Mouse (Mus musculus): ENCODE data around the gene Snx4.
"Not testable (repeated sequence)": the region's sequence is repeated elsewhere in the genome, so short reads cannot be mapped to it uniquely, and the experiment has no call there.

Snx4 gene

GRCm38 (mm10) chr16:33251194-33252051 lies at the start of gene Snx4:
Gene Snx4 (plus strand): TSS chr16:33251442.
- in situ Hi-C loops (cut with MboI, MseI): no loop called here

GRCm38 (mm10) chr16:33210812-33211211 lies 40.4 kb upstream of the Snx4 start:
- in situ Hi-C loops (cut with MboI, MseI): no loop called here

GRCm38 (mm10) chr16:33216313-33217003 lies 34.8 kb upstream of the Snx4 start:
- in situ Hi-C loops (cut with MboI, MseI): no loop called here

- in situ Hi-C loops (cut with MboI, MseI): not testable (repeated sequence)
These were observed 33.6 kb upstream of the Snx4 start for GRCm38 (mm10) chr16:33217553-33218085.

GRCm38 (mm10) chr16:33222482-33222881 lies 28.8 kb upstream of the Snx4 start:
- in situ Hi-C loops (cut with MboI, MseI): no loop called here

- in situ Hi-C loops (cut with MboI, MseI): no loop called here
These were observed 26.9 kb upstream of the Snx4 start for GRCm38 (mm10) chr16:33224381-33224780.

- in situ Hi-C loops (cut with MboI, MseI): no loop called here
These were observed 17.1 kb upstream of the Snx4 start for GRCm38 (mm10) chr16:33234128-33234527.

- in situ Hi-C loops (cut with MboI, MseI): no loop called here
These were observed 15.1 kb upstream of the Snx4 start for GRCm38 (mm10) chr16:33236151-33236550.

GRCm38 (mm10) chr16:33239305-33239704 lies 11.9 kb upstream of the Snx4 start:
- in situ Hi-C loops (cut with MboI, MseI): no loop called here

GRCm38 (mm10) chr16:33242046-33242445 lies 9.2 kb upstream of the Snx4 start:
- in situ Hi-C loops (cut with MboI, MseI): no loop called here

GRCm38 (mm10) chr16:33244136-33244691 lies 7.0 kb upstream of the Snx4 start:
- in situ Hi-C loops (cut with MboI, MseI): no loop called here

GRCm38 (mm10) chr16:33244933-33245470 lies 6.2 kb upstream of the Snx4 start:
- in situ Hi-C loops (cut with MboI, MseI): no loop called here

GRCm38 (mm10) chr16:33246526-33246925 lies 4.7 kb upstream of the Snx4 start:
- in situ Hi-C loops (cut with MboI, MseI): no loop called here

GRCm38 (mm10) chr16:33247006-33247405 lies 4.2 kb upstream of the Snx4 start:
- in situ Hi-C loops (cut with MboI, MseI): no loop called here

GRCm38 (mm10) chr16:33250651-33251120 lies 556 bp upstream of the Snx4 start:
- in situ Hi-C loops (cut with MboI, MseI): no loop called here

- in situ Hi-C loops (cut with MboI, MseI): no loop called here
These were observed 4.4 kb downstream of the Snx4 start for GRCm38 (mm10) chr16:33255601-33256000.

GRCm38 (mm10) chr16:33258530-33258929 lies 7.3 kb downstream of the Snx4 start:
- in situ Hi-C loops (cut with MboI, MseI): no loop called here

- in situ Hi-C loops (cut with MboI, MseI): no loop called here
These were observed 8.6 kb downstream of the Snx4 start for GRCm38 (mm10) chr16:33259824-33260223.

GRCm38 (mm10) chr16:33260825-33261224 lies 9.6 kb downstream of the Snx4 start:
- in situ Hi-C loops (cut with MboI, MseI): no loop called here

GRCm38 (mm10) chr16:33261584-33262061 lies 10.4 kb downstream of the Snx4 start:
- in situ Hi-C loops (cut with MboI, MseI): no loop called here

- in situ Hi-C loops (cut with MboI, MseI): no loop called here
These were observed 10.9 kb downstream of the Snx4 start for GRCm38 (mm10) chr16:33262096-33262495.

Measured in T-helper 1 cell (primary cell).